Mouse (Mus musculus): ENCODE results near the gene Ipo4. TPM values are rescaled to one million over a fixed set of nuclear protein-coding genes. Genes with fewer than 3 reads are reported as not detected.

Ipo4 gene
- polyA plus RNA-seq, 1 experiment from 2014 or later, result 78.9 TPM

DNA sequence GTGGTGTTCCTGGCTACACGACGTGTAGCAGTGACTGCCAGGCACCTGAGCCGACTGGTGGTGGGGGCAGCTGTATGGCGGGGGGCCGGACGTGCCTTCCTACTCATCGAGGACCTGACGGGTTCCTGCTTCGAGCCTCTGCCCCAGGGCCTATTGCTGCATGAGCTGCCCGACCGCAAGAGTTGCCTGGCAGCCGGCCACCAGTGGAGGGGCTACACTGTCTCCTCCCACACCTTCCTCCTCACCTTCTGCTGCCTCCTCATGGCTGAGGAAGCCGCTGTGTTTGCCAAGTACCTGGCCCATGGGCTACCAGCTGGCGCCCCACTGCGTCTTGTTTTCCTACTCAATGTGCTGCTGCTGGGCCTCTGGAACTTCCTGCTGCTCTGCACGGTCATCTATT is 59.4 kb downstream of the Ipo4 start:
- Histone ChIP-seq H3K9me3 (no peaks in the 10 kb centered on the region), H3K4me1 (replicated peaks) (peaks cover 15% of the 10 kb centered on the region), H3K27ac (0 out of 2 replicates have a peak overlapping the region, but pooled peaks have one; percentile 7), H3K4me2 (peak overlapping the region; percentile 23; the same call in 1 of the 2 replicates), H3K36me3 (peaks cover 17% of the 10 kb centered on the region), H3K9ac (replicated peaks) (no peak overlapping the region), H3K27me3 (no peaks in the 10 kb centered on the region), H3K4me3 (replicated peaks) (peak overlapping the region; percentile 11; the same call in 1 of the 2 replicates)
- ATAC-seq (ENCODE audit: insufficient number of reproducible peaks, insufficient read depth, low FRiP score, low TSS enrichment, low read depth), result no peak
- 76% methylated on average over 16 of the region's 16 CpGs for WGBS

DNA sequence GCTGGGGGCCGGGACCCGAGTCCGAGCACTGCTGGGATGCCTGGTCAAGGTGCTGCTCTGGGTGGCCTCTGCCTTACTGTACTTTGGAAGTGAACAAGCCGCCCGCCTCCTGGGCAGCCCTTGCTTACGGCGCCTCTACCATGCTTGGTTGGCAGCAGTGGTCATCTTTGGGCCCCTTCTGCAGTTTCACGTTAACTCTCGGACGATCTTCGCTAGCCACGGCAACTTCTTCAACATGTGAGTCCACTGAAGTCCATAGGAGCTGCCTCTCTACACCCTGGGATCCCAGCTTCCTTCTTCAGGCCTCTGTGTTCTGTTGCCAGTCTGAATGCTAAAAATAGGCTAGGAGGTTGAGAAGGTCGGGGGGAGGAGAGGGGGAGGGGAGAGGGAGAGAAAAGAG is 60.0 kb downstream of the Ipo4 start:
- peak overlapping the region; percentile 5; the same call in 1 of the 2 replicates for H3K9ac ChIP-seq (replicated peaks)
- peaks cover 15% of the 10 kb centered on the region for H3K4me1 ChIP-seq (replicated peaks)
- peaks cover 14% of the 10 kb centered on the region for H3K36me3 ChIP-seq
- no peak; the same call in 1 of the 2 replicates for ATAC-seq (ENCODE audit: insufficient number of reproducible peaks, insufficient read depth, low FRiP score, low TSS enrichment, low read depth)
- H3K9me3 ChIP-seq, result no peaks in the 10 kb centered on the region
- WGBS, result 72% methylated on average over 13 of the region's 13 CpGs
- H3K4me3 ChIP-seq (replicated peaks), result 0 out of 2 replicates have a peak overlapping the region, but pooled peaks have one; percentile 5
- H3K4me2 ChIP-seq, result peak overlapping the region; percentile 23; the same call in 1 of the 2 replicates
- no peaks in the 10 kb centered on the region for H3K27me3 ChIP-seq
- no peak overlapping the region for H3K27ac ChIP-seq

Other genes starting within 250 kb of the Ipo4 start
- 83.2 and 86.9 TPM in 2 replicates for gene Dhrs4, start 157.2 kb downstream of the Ipo4 start, polyA plus RNA-seq (2016; fragmentation: Nextera tagmentation; extraction: Ambion mirVana)
- 3.7 and 5.1 TPM in 2 replicates for gene Carmil3, start 145.3 kb downstream of the Ipo4 start, polyA plus RNA-seq (2016; fragmentation: Nextera tagmentation; extraction: Ambion mirVana)
- gene Cpne6, start 125.5 kb downstream of the Ipo4 start, polyA plus RNA-seq (2016; fragmentation: Nextera tagmentation; extraction: Ambion mirVana), result 0.32 and 0.35 TPM in 2 replicates
- not detected in 2 replicates for gene Nrl, start 111.0 kb downstream of the Ipo4 start, polyA plus RNA-seq (2016; fragmentation: Nextera tagmentation; extraction: Ambion mirVana)
- gene Pck2, start 95.7 kb downstream of the Ipo4 start, polyA plus RNA-seq (2016; fragmentation: Nextera tagmentation; extraction: Ambion mirVana), result 33.2 and 35.4 TPM in 2 replicates
- 65.5 and 69.7 TPM in 2 replicates for gene Dcaf11, start 76.0 kb downstream of the Ipo4 start, polyA plus RNA-seq (2016; fragmentation: Nextera tagmentation; extraction: Ambion mirVana)
- gene A730061H03Rik, start 75.6 kb downstream of the Ipo4 start, polyA plus RNA-seq (2016; fragmentation: Nextera tagmentation; extraction: Ambion mirVana), result 1.1 TPM in 1 of 2 replicates, not detected in the other
- gene Fitm1, start 60.3 kb downstream of the Ipo4 start, polyA plus RNA-seq (2016; fragmentation: Nextera tagmentation; extraction: Ambion mirVana), result 16.0 and 16.1 TPM in 2 replicates
- 142 and 151 TPM in 2 replicates for gene Psme1, start 57.8 kb downstream of the Ipo4 start, polyA plus RNA-seq (2016; fragmentation: Nextera tagmentation; extraction: Ambion mirVana)
- 3.7 and 4.0 TPM in 2 replicates for gene Emc9, start 50.7 kb downstream of the Ipo4 start, polyA plus RNA-seq (2016; fragmentation: Nextera tagmentation; extraction: Ambion mirVana)
- 210 and 260 TPM in 2 replicates for gene Psme2, start 44.8 kb downstream of the Ipo4 start, polyA plus RNA-seq (2016; fragmentation: Nextera tagmentation; extraction: Ambion mirVana)
- gene Rnf31, start 44.2 kb downstream of the Ipo4 start, polyA plus RNA-seq (2016; fragmentation: Nextera tagmentation; extraction: Ambion mirVana), result 19.9 and 22.4 TPM in 2 replicates
- gene Irf9, start 32.4 kb downstream of the Ipo4 start, polyA plus RNA-seq (2016; fragmentation: Nextera tagmentation; extraction: Ambion mirVana), result 9.2 and 9.6 TPM in 2 replicates
- 10.0 and 12.2 TPM in 2 replicates for gene Rec8, start 17.9 kb downstream of the Ipo4 start, polyA plus RNA-seq (2016; fragmentation: Nextera tagmentation; extraction: Ambion mirVana)
- gene Gm49378, start 1.9 kb upstream of the Ipo4 start, polyA plus RNA-seq (2016; fragmentation: Nextera tagmentation; extraction: Ambion mirVana), result 2.7 and 3.1 TPM in 2 replicates
- gene Tm9sf1, start 7.8 kb upstream of the Ipo4 start, polyA plus RNA-seq (2016; fragmentation: Nextera tagmentation; extraction: Ambion mirVana), result 96.1 and 96.7 TPM in 2 replicates
- 0.70 and 1.0 TPM in 2 replicates for gene Tssk4, start 14.2 kb upstream of the Ipo4 start, polyA plus RNA-seq (2016; fragmentation: Nextera tagmentation; extraction: Ambion mirVana)
- gene Mdp1, start 24.6 kb upstream of the Ipo4 start, polyA plus RNA-seq (2016; fragmentation: Nextera tagmentation; extraction: Ambion mirVana), result 63.0 and 68.8 TPM in 2 replicates
- gene Gmpr2, start 36.0 kb upstream of the Ipo4 start, polyA plus RNA-seq (2016; fragmentation: Nextera tagmentation; extraction: Ambion mirVana), result 67.6 and 74.2 TPM in 2 replicates
- gene Nedd8, start 36.2 kb upstream of the Ipo4 start, polyA plus RNA-seq (2016; fragmentation: Nextera tagmentation; extraction: Ambion mirVana), result 594 and 653 TPM in 2 replicates
- gene Tinf2, start 45.9 kb upstream of the Ipo4 start, polyA plus RNA-seq (2016; fragmentation: Nextera tagmentation; extraction: Ambion mirVana), result 57.1 and 58.3 TPM in 2 replicates
- gene Tgm1, start 78.0 kb upstream of the Ipo4 start, polyA plus RNA-seq (2016; fragmentation: Nextera tagmentation; extraction: Ambion mirVana), result 2.0 and 2.7 TPM in 2 replicates
- 27.3 and 29.0 TPM in 2 replicates for gene Rabggta, start 86.3 kb upstream of the Ipo4 start, polyA plus RNA-seq (2016; fragmentation: Nextera tagmentation; extraction: Ambion mirVana)
- gene Dhrs1, start 109.7 kb upstream of the Ipo4 start, polyA plus RNA-seq (2016; fragmentation: Nextera tagmentation; extraction: Ambion mirVana), result 72.5 and 82.6 TPM in 2 replicates
- gene Nop9, start 109.7 kb upstream of the Ipo4 start, polyA plus RNA-seq (2016; fragmentation: Nextera tagmentation; extraction: Ambion mirVana), result 52.0 and 53.0 TPM in 2 replicates
- gene Cideb, start 122.5 kb upstream of the Ipo4 start, polyA plus RNA-seq (2016; fragmentation: Nextera tagmentation; extraction: Ambion mirVana), result 0.60 TPM in 1 of 2 replicates, not detected in the other
- 0.58 and 0.73 TPM in 2 replicates for gene Ltb4r2, start 125.5 kb upstream of the Ipo4 start, polyA plus RNA-seq (2016; fragmentation: Nextera tagmentation; extraction: Ambion mirVana)
- 0.26 and 0.68 TPM in 2 replicates for gene Ltb4r1, start 130.0 kb upstream of the Ipo4 start, polyA plus RNA-seq (2016; fragmentation: Nextera tagmentation; extraction: Ambion mirVana)
- 17.7 and 19.9 TPM in 2 replicates for gene Adcy4, start 148.1 kb upstream of the Ipo4 start, polyA plus RNA-seq (2016; fragmentation: Nextera tagmentation; extraction: Ambion mirVana)
- 25.2 and 36.4 TPM in 2 replicates for gene Ripk3, start 152.9 kb upstream of the Ipo4 start, polyA plus RNA-seq (2016; fragmentation: Nextera tagmentation; extraction: Ambion mirVana)
- 147 and 151 TPM in 2 replicates for gene Nfatc4, start 187.2 kb upstream of the Ipo4 start, polyA plus RNA-seq (2016; fragmentation: Nextera tagmentation; extraction: Ambion mirVana)
- gene Nynrin, start 218.1 kb upstream of the Ipo4 start, polyA plus RNA-seq (2016; fragmentation: Nextera tagmentation; extraction: Ambion mirVana), result 38.9 and 46.0 TPM in 2 replicates
- 0.20 and 0.21 TPM in 2 replicates for gene Cbln3, start 248.4 kb upstream of the Ipo4 start, polyA plus RNA-seq (2016; fragmentation: Nextera tagmentation; extraction: Ambion mirVana)
- 36.9 and 38.8 TPM in 2 replicates for gene Khnyn, start 249.0 kb upstream of the Ipo4 start, polyA plus RNA-seq (2016; fragmentation: Nextera tagmentation; extraction: Ambion mirVana)

Measured in limb, embryonic 12.5 days (tissue).